Mouse (Mus musculus): ENCODE results near the gene Cirbp.
"Not testable (repeated sequence)": the region's sequence is repeated elsewhere in the genome, so short reads cannot be mapped to it uniquely, and the experiment has no call there.

The Cirbp gene

DNA sequence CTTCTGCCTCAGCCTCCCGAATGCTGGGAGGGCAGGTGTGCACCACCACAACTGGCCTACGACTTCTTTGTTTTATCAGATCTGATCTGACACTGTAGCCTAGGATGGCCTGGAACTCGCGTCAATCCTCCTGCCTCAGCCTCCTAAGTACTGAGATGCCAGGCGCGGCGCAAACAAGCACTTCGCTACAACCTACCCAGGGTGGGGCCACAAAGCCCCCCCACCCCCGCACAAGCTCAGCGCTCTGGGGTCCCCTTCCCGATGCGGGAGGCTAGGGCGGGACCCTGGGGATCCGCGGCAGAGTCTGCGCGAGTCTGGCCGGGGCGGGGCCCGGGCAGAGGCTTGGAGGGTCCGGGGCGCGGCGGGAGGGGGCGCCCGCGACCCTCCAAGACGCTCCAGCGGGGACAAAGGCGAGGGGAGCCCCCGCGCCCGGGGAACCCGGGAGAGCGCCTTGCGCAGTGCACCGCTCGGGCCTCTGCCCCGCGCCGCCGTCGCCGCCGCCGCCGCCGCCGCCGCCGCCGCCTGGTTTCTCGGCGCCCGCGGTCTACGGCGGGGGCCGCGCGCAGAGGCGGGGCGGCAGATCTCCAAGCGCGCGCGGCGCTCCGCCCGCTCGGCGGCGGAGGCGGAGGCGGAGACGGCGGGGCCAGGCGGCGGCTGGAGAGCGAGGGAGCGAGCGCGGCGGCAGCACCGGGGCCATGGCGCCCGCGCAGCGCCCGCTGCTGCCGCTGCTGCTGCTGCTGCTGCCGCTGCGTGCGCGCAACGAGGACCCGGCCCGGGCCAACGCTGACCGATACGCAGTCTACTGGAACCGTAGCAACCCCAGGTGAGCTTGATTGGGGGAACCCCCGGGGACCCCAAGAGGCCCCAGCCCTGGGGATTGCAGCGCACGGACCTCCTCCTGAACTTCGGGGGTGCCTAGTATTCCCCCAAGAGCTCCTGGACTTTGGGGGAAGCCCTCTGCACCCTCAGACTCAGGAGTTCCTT, 13.6 kb downstream of the Cirbp start, which contains the start of gene Efna2:
Efna2 (plus strand) TSS at position 415 of the 984 bp plus-strand sequence.
- no peak for DNase-seq (ENCODE audit: low read depth, low spot score)

DNA sequence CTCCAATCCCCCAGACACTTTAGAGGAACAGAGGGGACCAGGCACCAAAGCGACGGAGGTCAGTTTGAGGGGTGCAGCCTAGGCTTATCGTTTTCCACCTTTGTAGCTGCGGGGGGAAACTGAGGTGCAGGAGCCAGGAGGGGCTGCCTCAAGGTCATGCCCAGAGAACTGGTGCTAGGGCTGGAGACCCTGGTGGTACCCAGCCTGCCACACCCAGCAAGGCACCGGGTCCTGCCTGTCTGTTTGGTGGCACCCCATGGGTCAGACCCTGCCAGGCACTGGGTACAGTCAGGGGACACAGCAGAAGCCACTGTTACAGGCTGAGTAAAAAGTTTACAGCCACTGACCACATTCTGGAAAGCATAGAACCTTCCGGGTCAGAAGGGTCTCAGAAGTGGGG, 14.5 kb downstream of the Cirbp start:
- no peak for DNase-seq (ENCODE audit: low read depth, low spot score)

GRCm38 (mm10) chr10:80180823-80181222, 15.0 kb downstream of the Cirbp start:
- no peak for DNase-seq (ENCODE audit: low read depth, low spot score)

GRCm38 (mm10) chr10:80182547-80182946, 16.8 kb downstream of the Cirbp start:
- no peak for DNase-seq (ENCODE audit: low read depth, low spot score)

GRCm38 (mm10) chr10:80186649-80187048, 20.9 kb downstream of the Cirbp start:
- DNase-seq (ENCODE audit: low read depth, low spot score), result no peak

DNA sequence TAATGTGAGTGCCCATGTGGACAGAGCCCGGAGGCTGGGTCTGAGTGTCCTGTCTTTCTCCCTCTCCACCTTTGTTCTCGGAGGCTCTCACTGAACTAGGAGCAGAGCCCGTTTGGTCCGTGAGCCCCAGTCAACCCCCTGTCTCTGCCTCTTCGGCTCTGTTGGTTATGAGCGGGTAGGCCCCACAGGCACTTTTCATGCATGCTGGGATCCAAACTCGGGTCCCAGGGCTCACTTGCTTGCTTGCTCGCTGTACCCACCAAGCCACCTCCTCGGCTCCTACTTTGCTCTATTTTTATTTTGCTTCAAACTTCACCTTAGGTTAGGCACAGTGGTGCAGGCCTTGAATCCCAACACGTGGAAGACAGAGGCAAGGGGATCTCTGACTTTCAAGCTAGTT, 22.0 kb downstream of the Cirbp start:
- no peak for DNase-seq (ENCODE audit: low read depth, low spot score)

DNA sequence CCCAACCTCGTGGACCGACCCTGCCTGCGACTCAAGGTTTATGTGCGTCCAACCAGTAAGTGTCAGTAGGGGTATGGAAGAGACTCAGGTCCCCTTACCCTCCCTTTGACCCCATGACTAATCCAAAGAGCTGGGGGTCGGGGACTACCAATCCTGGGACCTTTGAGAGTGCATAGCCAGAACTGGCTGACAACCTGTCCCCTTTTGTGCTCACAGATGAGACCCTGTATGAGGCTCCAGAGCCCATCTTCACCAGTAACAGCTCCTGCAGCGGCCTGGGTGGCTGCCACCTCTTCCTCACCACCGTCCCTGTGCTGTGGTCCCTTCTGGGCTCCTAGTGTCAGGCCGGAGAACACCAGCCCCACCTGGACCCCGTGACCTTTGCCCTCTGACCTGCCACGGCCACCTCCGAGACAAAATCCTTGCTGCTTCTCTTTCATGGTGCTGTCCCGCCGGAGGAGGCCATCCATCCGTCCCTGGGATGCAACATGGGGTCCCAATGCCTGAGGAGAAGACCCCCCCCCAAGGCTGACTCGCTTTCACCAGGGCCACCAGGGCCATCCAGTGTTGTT, 22.8 kb downstream of the Cirbp start:
- no peak for DNase-seq (ENCODE audit: low read depth, low spot score)

DNA sequence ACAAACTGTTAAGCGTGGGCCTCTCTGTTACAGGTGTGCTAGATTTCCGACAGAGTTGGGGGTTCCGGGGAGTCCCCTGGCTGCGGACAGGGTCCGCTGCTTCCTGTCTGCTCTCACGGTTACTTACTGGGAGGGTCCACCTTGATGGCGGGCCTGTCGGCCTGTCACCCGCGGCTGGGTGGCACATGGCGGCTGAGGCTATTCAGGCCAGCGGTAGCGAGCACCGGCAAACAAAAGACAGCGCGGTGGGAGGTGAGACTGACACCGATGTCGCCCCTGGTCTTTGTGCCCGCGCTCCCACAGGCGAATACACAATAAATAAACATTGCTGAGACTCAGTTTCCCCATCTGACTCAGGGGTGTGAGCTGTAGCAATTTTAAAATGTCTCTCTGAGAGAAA, 24.2 kb downstream of the Cirbp start:
- DNase-seq (ENCODE audit: low read depth, low spot score), result no peak

DNA sequence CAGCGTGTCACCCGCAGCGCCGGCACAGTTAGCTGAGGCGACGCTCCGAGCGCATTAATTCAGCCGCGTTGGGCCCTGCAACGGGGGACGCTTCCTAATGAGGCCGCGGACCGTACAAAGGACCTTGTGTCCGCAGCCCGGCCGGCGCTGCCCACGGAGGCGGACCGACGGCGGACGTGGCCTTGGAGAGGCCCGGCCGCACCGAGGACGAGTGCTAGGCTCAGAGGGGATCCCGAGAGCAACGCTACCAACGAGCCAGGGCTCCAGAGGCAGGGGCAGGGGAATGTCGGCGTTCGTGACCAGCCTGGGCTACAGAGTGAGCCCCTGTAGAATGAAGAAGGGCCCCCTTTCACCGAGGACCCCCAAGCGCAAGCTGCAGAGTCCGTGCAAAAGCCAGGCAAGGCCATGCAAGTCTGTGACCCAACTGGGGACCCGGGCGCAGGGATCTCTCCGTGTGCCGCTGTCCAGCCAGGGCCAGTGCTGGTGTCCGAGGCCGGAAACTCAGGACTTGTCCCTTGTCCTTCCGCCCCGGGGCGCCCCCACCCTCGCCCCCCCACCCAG, 24.8 kb downstream of the Cirbp start:
- DNase-seq (ENCODE audit: low read depth, low spot score), result no peak

DNA sequence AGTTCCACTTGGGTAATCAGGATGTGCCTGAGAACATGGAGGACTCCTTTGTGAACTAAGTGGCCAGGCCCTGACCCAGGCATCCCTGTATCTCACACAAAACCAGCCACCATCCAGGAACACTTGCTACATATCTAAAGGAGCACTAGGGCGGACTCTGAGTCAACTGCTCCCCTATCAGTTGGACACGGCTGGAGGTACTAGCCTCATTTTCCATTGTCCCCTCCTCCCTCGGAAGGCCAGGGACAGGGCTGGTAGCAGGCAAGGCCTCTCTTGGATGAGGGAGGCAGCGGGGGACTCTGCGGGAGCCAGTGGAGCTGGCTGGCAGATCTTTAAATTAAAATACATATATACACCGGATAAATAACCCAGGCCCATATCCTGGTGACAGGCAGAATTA, 28.2 kb downstream of the Cirbp start:
- DNase-seq (ENCODE audit: low read depth, low spot score), result no peak

DNA sequence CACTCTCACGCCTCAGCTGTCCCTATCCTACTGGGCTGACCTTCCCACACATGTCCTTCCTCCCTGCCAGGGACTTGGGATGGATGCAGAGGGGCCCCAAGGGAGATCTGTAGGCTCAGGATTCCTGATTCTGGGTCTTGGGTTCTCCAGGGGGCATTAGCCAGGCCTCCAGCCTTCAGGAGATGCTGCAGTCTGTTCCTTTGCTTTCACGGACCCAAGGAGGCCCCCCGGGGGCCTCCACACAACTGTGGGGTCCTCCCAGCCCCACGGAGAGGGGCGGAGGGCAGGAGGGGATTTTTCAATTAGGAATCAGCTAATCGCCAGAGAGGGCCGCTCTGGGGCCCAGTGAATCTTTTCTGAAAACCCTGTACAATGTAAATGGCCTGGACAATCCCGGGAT, 28.7 kb downstream of the Cirbp start:
- DNase-seq (ENCODE audit: low read depth, low spot score), result no peak

DNA sequence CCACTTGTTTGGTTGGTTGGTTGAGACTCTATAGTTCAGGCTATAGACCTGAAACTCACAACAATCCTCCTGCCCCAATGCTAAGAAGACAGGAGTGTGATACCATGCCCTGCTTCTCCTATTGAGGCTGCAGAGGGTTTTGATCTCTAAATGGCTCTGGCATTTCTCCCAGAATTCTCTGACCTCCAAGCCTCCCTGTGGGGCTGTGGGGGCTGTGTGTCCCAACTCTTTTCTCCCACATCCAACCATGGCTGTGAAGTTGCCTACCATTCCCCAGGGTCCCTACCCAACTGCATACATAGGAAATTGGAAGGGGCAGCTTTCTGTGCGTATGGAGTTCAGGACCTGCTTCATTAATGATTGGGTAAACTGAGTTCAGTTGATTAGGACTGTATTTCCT, 30.4 kb downstream of the Cirbp start:
- no peak for DNase-seq (ENCODE audit: low read depth, low spot score)

DNA sequence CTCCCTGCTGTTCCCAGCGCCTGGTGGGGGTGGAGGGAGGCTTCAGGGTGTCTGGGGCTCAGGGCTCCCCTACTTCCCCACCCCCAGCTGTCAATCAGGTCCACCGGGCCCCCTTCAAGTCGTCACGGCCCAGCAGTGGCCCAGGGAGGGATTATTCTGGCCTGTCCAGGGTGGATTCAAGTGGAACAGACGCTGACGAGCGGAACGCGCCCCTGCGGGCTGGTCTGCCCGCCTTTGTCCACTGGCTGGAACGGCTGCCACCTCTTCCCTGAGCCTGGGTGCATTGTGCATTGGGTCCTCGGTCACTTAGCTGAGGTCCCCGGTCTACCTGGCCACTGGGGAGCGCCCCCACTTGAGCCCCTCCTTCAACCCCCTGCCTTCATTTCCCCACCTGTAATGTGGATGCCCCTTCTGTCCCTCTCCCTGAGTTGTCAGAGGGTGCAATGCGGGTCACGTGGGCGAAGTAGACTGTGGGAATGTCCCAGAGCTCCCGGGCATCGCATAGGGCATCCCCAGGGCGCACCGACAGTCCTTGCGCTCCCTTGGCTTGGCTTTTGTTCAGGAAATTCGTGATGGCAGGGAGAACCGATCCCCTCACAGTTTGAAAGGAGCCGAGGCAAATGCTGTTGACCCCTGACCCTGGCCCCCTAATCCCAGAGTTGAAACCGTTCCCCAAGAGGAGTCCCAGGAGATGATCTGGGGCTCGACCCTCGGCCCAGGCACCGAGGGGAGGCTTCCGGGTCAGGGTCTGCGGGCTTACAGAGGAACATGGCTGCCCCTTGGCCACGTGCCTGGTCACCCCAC, 31.2 kb downstream of the Cirbp start:
- DNase-seq (ENCODE audit: low read depth, low spot score), result no peak

- peak; percentile 79 for DNase-seq (ENCODE audit: low read depth, low spot score)
These were observed 33.7 kb downstream of the Cirbp start for GRCm38 (mm10) chr10:80199440-80200008.

DNA sequence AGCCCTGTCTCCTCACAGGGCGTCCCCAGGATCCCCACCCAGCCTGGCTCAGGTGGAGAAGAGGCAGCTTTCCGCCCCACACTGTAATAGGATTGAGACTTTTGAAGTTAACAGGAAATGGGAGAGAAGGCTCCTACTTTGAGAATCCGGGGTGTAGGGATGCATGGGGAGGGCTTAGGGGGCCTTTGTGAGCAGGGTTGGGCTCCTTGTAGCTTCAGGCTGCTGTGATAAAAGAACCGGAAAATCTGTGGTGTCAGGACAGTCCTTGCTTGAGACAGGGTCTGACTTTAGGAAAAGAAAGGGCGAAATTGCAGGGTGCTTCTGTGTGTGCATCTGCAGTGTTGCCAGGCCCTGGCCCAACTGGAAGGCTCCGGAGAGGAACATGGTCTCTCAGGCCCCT, 34.7 kb downstream of the Cirbp start:
- no peak for DNase-seq (ENCODE audit: low read depth, low spot score)

DNA sequence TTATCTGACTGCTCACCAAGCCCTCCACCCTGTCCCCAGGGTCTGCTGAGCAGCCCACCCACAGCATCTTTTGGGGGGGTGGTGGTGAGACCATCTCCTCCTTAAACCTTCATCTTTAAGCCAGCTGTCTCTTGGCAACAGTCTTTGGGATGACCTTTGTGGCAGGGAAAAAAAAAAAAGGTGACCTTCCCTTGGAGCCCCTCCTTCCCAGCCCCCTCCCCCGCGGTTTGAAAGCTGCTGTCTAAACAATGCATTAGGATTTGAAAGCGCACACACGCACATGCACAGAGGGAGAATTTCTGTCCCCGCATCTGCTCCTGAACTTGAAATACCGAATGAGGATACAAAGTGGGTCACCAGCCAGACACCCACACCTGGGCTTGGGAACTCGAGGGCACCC, 38.3 kb downstream of the Cirbp start:
- no peak for DNase-seq (ENCODE audit: low read depth, low spot score)

- DNase-seq (ENCODE audit: low read depth, low spot score), result no peak
These were observed 41.4 kb downstream of the Cirbp start for GRCm38 (mm10) chr10:80207201-80207600.

- no peak for DNase-seq (ENCODE audit: low read depth, low spot score)
These were observed 41.9 kb downstream of the Cirbp start for GRCm38 (mm10) chr10:80207676-80208075.

DNA sequence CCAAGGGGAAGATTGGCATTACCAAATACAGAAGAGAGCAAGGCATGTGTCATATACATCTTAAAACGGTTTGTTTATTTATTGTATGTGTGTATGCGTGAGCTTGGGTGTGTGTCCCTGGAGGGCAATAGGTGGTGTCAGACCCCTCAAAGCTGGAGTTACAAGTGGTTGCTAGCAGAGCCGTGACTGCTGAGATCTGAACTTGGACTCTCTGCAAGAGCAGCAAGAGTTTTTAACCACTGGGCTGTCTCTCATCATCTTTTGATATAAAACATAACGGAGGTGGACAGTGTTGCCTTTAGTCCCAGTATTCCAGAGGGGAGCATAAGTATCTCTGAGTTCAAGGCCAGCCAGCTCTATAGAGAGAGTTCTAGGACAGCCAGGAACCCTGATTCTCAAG, 42.5 kb downstream of the Cirbp start:
- no peak for DNase-seq (ENCODE audit: low read depth, low spot score)

- no peak for DNase-seq (ENCODE audit: low read depth, low spot score)
These were observed 43.1 kb downstream of the Cirbp start for GRCm38 (mm10) chr10:80208841-80209371.

DNA sequence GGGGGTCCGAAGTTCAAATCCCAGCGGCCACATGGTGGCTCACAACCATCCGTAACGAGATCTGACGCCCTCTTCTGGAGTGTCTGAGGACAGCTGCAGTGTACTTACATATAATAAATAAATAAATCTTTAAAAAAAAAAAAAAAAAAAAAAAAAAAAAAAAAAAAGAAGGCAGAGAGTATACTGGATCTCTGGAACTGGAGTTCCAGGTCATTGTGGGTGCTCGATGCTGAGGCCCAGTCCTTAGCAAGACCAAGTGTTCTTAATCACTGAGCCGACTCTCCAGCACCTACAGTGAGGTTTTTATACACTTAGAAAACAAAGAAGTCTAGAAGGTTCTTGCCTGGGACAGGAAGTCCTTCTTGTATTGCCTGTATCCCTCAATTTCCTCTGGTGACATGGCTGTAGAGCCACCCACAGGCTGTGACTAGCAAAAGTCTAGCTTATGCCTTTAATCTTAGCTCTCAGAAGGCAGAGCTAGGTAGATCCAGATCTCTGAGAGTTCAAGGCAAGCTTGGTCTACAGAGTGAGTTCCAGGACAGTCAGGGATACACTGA, 45.8 kb downstream of the Cirbp start:
- DNase-seq (ENCODE audit: low read depth, low spot score), result not testable (repeated sequence)
